Mouse (Mus musculus) hindbrain, embryonic 10.5 days (tissue): ENCODE results near the gene Vwa5b1. TPM values are rescaled to one million over a fixed set of nuclear protein-coding genes. Genes with fewer than 3 reads are reported as not detected.

Source experiments
- DNase-seq: peaks from one replicate; pipeline ENCODE4 v3.0.0-alpha.2; 2017; ENCODE audit warnings: low spot score
- H3K27ac ChIP-seq: fragments of 300-500 bp; sonication (generic); 2 replicates; pipeline ENCODE4 v1.5.1; 2016; ENCODE audit warnings: mild to moderate bottlenecking, moderate library complexity
- H3K27me3 ChIP-seq: fragments of 300-500 bp; sonication (generic); 2 replicates; pipeline ENCODE4 v1.6.1; 2016; ENCODE audit warnings: mild to moderate bottlenecking; ENCODE audit not compliant: poor library complexity, insufficient read depth, severe bottlenecking
- H3K36me3 ChIP-seq: fragments of 300-500 bp; sonication (generic); 2 replicates; pipeline ENCODE4 v1.6.1; 2016; ENCODE audit warnings: mild to moderate bottlenecking, moderate library complexity
- H3K4me1 ChIP-seq: fragments of 300-500 bp; sonication (generic); replicated peaks from 2 replicates; pipeline ENCODE4 v1.6.1; 2016; ENCODE audit warnings: mild to moderate bottlenecking
- H3K4me3 ChIP-seq: fragments of 300-500 bp; sonication (generic); 2 replicates; pipeline ENCODE4 v1.5.1; 2016; ENCODE audit warnings: mild to moderate bottlenecking, moderate library complexity
- H3K9me3 ChIP-seq: fragments of 300-500 bp; sonication (generic); 2 replicates; pipeline ENCODE4 v1.6.1; 2016; ENCODE audit warnings: mild to moderate bottlenecking, moderate library complexity
- WGBS: fragments of 180-500 bp; shearing (Covaris S2); methylation state at CpG from one replicate; pipeline ENCODE4 v1.1.7; 2016; 5-methylcytosine and 5-hydroxymethylcytosine counted together
- polyA plus RNA-seq: library from polyadenylated mRNA; unstranded; fragments of >200 nt; fragmentation: Nextera tagmentation; extraction: Ambion mirVana; gene quantifications from 2 replicates; pipeline ENCODE4 v1.2.1, GENCODE M21; 2016

Gene Vwa5b1
- polyA plus RNA-seq, 1 experiment from 2014 or later: 0.67 TPM

GRCm38 (mm10) chr4:138543177-138543576 lies 92.5 kb downstream of the Vwa5b1 start:
- Histone ChIP-seq H3K9me3 (no peaks in the 10 kb centered on the region), H3K27ac (no peak overlapping the region), H3K27me3 (peaks cover 16% of the 10 kb centered on the region), H3K36me3 (no peaks in the 10 kb centered on the region), H3K4me3 (no peak overlapping the region), H3K4me1 (peaks cover 16% of the 10 kb centered on the region)
- DNase-seq: no peak
- 64% methylated on average over 12 of the region's 12 CpGs for WGBS

DNA sequence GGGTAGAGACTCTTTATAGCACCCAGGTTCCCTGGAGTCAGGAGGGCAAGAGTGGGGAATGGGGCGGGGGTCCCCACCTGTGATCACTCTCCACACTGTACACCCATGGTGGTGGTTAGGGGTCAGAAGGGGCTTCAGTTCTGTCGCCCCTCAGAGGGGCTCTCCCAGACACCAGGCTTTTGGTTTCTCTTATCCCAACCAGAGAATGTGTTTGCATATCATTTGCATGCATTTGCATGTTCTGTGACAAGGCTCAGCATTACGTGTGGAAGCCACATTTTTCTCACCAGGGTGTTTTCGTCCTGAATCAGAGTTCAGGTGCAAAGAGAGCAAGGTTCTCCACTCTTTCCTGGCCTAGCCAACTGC lies 97.6 kb downstream of the Vwa5b1 start:
- Histone ChIP-seq H3K4me1 (peaks cover 18% of the 10 kb centered on the region), H3K9me3 (peaks cover 8% of the 10 kb centered on the region; the same call in 1 of the 2 replicates), H3K36me3 (no peaks in the 10 kb centered on the region), H3K4me3 (no peak overlapping the region), H3K27me3 (0 out of 2 replicates have a peak, but pooled peaks cover 3% of the 10 kb centered on the region), H3K27ac (0 out of 2 replicates have a peak overlapping the region, but pooled peaks have one; percentile 26)
- 66% methylated on average over 4 of the region's 4 CpGs for WGBS
- DNase-seq: no peak

DNA sequence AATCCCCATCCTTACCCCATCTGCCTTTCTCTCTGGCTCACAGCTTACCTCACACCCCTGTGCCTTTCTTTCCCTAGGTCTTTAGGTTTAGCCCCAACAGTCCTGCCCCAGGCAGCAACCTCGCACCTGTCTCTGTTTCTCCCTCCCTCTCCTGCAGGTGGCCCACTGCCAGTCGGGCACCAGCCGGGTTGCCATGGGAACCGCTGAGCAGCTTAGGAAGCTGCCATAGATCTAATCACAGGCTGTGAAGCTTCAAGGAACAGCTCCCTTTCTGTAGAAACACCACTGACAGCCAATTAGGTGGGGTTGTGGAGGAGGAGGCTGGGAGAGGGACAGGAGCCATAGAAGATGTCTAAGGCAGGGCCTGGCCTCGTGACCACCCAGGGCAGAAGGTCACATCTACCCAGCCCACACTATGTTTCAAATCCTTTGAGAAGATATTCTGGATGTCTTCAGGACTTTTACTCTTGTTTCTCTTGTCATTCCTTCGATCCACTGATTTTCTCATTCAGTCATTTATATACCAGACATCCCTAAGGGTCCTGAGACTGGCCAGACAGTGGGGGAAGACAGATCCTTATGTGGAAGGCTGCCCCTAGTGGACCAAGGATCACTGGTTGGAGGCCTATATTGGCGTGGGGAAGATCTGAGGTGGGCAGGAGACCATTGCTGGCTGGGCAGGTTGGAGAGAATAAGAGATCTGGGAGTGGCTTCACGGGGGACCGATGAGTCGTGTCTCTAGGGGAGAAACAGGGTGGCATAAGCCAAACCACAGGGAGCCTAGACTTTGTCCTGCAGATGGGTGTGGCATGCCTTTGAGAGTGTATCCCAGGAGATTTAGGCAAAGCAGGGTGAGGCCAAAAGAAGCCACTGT lies 98.2 kb downstream of the Vwa5b1 start:
- peak; percentile 37 for DNase-seq
- WGBS: 29% methylated on average over 10 of the region's 10 CpGs
- H3K4me1 ChIP-seq: peaks cover 16% of the 10 kb centered on the region
- 0 out of 2 replicates have a peak overlapping the region, but pooled peaks have one; percentile 26 for H3K27ac ChIP-seq
- H3K9me3 ChIP-seq: peaks cover 8% of the 10 kb centered on the region; the same call in 1 of the 2 replicates
- no peaks in the 10 kb centered on the region for H3K36me3 ChIP-seq
- no peak overlapping the region for H3K4me3 ChIP-seq
- H3K27me3 ChIP-seq: 0 out of 2 replicates have a peak, but pooled peaks cover 3% of the 10 kb centered on the region

DNA sequence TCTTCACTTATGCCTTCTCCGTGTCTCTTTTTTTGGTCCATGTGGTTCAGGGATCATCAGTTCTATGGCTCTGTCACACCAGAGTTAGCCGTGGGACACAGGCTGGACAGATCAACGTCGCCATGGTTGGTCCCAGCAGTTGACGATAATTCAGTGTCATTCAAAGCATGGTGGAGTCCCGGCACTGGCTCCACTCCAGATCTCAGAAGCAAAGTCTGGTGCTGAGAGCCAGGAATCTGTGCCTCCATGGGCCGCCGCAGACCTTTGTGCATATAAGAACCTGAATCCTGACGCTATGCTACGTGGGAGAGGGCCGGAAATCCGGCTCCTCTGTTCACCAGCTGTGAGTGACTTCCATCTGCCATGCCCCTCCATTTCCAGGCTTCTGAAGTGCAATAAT lies 100.1 kb downstream of the Vwa5b1 start:
- WGBS: 90% methylated on average over 12 of the region's 12 CpGs
- H3K36me3 ChIP-seq: no peaks in the 10 kb centered on the region
- no peak overlapping the region for H3K27ac ChIP-seq
- 0 out of 2 replicates have a peak, but pooled peaks cover 2% of the 10 kb centered on the region for H3K27me3 ChIP-seq
- no peak overlapping the region for H3K4me3 ChIP-seq
- peaks cover 8% of the 10 kb centered on the region; the same call in 1 of the 2 replicates for H3K9me3 ChIP-seq
- H3K4me1 ChIP-seq: peaks cover 16% of the 10 kb centered on the region
- no peak for DNase-seq

DNA sequence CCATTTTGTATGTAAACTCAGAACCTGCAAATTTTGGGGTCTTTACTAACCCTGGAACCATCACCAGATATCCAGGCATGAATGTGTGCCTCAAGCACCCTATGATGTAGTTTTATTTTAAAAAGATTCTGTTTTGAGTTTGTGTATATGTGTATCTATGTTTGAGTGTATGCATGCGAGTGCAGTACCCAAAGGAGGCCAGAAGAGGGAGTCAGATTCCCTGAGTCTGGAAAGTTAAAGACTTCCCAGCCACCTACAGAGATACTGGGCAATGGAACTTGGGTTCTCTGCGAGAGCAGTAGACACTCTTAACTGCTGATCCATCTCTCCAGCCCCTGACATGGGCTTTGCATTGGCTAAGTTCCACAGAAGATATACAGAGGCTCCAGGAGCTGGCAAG lies 101.8 kb downstream of the Vwa5b1 start:
- Histone ChIP-seq H3K4me1 (peaks cover 16% of the 10 kb centered on the region), H3K36me3 (no peaks in the 10 kb centered on the region), H3K4me3 (no peak overlapping the region), H3K27me3 (no peaks in the 10 kb centered on the region), H3K27ac (no peak overlapping the region), H3K9me3 (peaks cover 8% of the 10 kb centered on the region; the same call in 1 of the 2 replicates)
- no peak for DNase-seq
- 94% methylated on average over 2 of the region's 2 CpGs for WGBS

GRCm38 (mm10) chr4:138531761-138532160 lies 103.9 kb downstream of the Vwa5b1 start:
- Histone ChIP-seq H3K4me1 (no peaks in the 10 kb centered on the region), H3K27me3 (no peaks in the 10 kb centered on the region), H3K36me3 (no peaks in the 10 kb centered on the region), H3K27ac (no peak overlapping the region), H3K9me3 (peaks cover 8% of the 10 kb centered on the region; the same call in 1 of the 2 replicates), H3K4me3 (no peak overlapping the region)
- no peak for DNase-seq
- WGBS: 84% methylated on average over 2 of the region's 2 CpGs

- Histone ChIP-seq H3K27me3 (no peaks in the 10 kb centered on the region), H3K9me3 (peaks cover 8% of the 10 kb centered on the region; the same call in 1 of the 2 replicates), H3K27ac (no peak overlapping the region), H3K36me3 (no peaks in the 10 kb centered on the region), H3K4me1 (peaks cover 9% of the 10 kb centered on the region; the same call in 1 of the 2 replicates), H3K4me3 (no peak overlapping the region)
- DNase-seq: no peak
- WGBS: 94% methylated on average over 6 of the region's 6 CpGs
Measured at GRCm38 (mm10) chr4:138530011-138530410, 105.7 kb downstream of the Vwa5b1 start.

DNA sequence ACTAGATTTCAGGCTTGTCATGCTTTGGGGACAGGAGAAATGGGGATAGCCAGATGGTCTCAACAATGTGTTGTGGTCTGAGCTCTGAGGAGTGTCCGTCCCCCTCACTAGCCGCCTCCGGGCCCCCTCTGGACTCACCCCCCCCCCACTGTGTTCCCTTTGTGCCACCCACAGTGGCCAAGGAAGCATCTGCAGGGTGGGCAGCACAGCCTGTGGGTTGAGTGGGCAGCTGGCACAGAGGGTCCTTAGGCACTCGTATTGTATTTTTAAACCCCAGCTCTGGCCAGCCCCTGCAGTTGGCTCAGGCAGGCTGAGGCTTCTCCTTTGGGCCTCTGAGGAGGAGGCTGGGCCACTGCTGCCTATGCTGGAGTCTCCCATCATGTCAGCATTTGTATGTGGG lies 110.0 kb downstream of the Vwa5b1 start:
- no peaks in the 10 kb centered on the region for H3K9me3 ChIP-seq
- peaks cover 4% of the 10 kb centered on the region for H3K27me3 ChIP-seq
- H3K4me3 ChIP-seq: no peak overlapping the region
- no peaks in the 10 kb centered on the region for H3K36me3 ChIP-seq
- peaks cover 38% of the 10 kb centered on the region for H3K4me1 ChIP-seq
- H3K27ac ChIP-seq: peak overlapping the region; percentile 2; the same call in 1 of the 2 replicates
- 68% methylated on average over 4 of the region's 4 CpGs for WGBS
- no peak for DNase-seq

- H3K36me3 ChIP-seq: no peaks in the 10 kb centered on the region
- H3K4me3 ChIP-seq: no peak overlapping the region
- no peak for DNase-seq
- H3K9me3 ChIP-seq: no peaks in the 10 kb centered on the region
- H3K4me1 ChIP-seq: peaks cover 38% of the 10 kb centered on the region
- peaks cover 4% of the 10 kb centered on the region for H3K27me3 ChIP-seq
- WGBS: 86% methylated on average over 9 of the region's 9 CpGs
- H3K27ac ChIP-seq: no peak overlapping the region
Measured at GRCm38 (mm10) chr4:138524769-138525168, 110.9 kb downstream of the Vwa5b1 start.

DNA sequence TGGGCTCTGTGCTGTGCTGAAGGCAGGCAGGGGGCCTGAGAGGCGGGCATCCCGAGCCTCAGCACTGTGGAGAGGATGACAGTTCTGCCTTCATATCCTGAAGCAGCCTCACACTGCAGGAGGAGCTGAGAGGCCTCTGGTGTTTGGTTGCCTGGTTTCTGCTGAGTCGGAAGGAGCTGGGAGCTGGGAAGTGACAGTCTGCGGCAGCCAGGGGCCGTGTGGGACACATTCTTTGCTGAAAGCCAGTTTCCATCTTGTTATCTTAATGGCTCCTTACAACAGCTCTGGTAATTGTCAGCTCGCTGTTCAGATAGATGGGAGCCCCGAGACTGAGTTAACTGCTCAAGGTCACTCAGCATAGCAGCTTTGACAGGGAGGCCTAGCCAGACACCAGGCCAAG lies 111.9 kb downstream of the Vwa5b1 start:
- H3K36me3 ChIP-seq: no peaks in the 10 kb centered on the region
- no peak overlapping the region for H3K4me3 ChIP-seq
- H3K9me3 ChIP-seq: no peaks in the 10 kb centered on the region
- WGBS: 57% methylated on average over 7 of the region's 7 CpGs
- H3K27me3 ChIP-seq: peaks cover 4% of the 10 kb centered on the region
- DNase-seq: no peak
- H3K27ac ChIP-seq: 0 out of 2 replicates have a peak overlapping the region, but pooled peaks have one; percentile 59
- H3K4me1 ChIP-seq: peaks cover 38% of the 10 kb centered on the region

- WGBS: 12% methylated on average over 7 of the region's 7 CpGs
- Histone ChIP-seq H3K4me3 (no peak overlapping the region), H3K27ac (peak overlapping the region; percentile 17), H3K9me3 (no peaks in the 10 kb centered on the region), H3K27me3 (peaks cover 7% of the 10 kb centered on the region), H3K36me3 (no peaks in the 10 kb centered on the region), H3K4me1 (peaks cover 41% of the 10 kb centered on the region)
- DNase-seq: peak; percentile 66
Measured at GRCm38 (mm10) chr4:138522296-138522695, 113.4 kb downstream of the Vwa5b1 start.

DNA sequence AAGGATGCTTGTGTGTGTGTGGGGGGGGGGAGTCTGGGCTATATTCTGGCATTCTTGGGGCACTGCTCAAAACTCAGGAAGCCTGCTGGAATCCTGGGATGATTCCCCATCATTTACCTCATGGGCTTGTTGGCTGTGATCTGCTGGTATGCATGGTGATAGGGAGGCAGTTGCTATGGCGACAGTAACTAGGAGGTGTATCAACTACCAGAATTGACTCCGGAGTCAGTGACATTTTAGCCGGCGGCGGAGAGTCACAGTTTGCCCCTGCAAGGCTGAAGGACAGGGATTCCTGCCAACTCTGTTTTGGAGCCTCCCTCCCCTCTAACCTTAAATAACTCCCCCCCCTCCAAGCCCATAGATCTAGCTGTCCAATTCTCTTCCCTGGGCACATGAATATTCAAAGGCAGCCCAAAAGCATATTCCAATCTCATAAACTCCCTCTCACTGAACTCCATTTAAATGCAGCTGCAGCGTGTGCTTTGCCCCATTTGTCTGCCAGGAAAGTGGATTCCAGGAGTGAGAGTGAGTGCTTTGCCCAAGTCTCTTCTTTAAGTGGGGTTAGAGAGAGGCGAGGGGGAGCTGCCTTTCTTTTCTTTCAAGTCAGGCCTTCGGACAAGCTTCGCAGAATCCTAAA lies 118.4 kb downstream of the Vwa5b1 start:
- peaks cover 22% of the 10 kb centered on the region for H3K27me3 ChIP-seq
- H3K36me3 ChIP-seq: no peaks in the 10 kb centered on the region
- DNase-seq: peak; percentile 31
- peaks cover 20% of the 10 kb centered on the region for H3K4me1 ChIP-seq
- H3K9me3 ChIP-seq: no peaks in the 10 kb centered on the region
- no peak overlapping the region for H3K27ac ChIP-seq
- 39% methylated on average over 9 of the region's 9 CpGs for WGBS
- no peak overlapping the region for H3K4me3 ChIP-seq

DNA sequence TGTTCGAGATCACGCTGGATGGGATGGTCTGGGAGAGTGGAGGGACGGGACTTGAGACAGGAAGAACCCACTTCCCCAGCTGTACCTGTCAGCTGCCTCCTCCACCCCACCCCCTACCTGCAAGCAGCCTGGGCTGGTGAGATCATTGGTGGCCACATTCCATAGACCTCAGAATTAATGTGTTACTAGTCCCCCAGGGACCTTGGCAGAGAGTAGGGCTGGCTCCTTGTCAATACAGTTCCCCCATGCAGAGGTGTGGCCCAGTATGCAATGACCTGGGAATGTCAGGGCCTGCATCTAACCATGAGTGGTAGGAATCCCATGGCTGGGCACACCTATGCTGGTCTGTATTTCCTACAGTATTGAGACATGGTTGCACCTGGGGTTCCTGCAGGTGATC lies 119.2 kb downstream of the Vwa5b1 start:
- no peak overlapping the region for H3K27ac ChIP-seq
- H3K36me3 ChIP-seq: no peaks in the 10 kb centered on the region
- WGBS: 90% methylated on average over 3 of the region's 3 CpGs
- peaks cover 13% of the 10 kb centered on the region for H3K4me1 ChIP-seq
- H3K27me3 ChIP-seq: peaks cover 22% of the 10 kb centered on the region
- H3K4me3 ChIP-seq: no peak overlapping the region
- no peak for DNase-seq
- no peaks in the 10 kb centered on the region for H3K9me3 ChIP-seq
